In genomic region chr4:123558496-123558895, GRCm38 (mm10) we compare ENCODE assay signal across 21 mouse cellular contexts.
"Had no signal": no experiment of that assay in that cellular context is flagged by ENCODE, and none has a peak within 500 bp of the region (broad histone marks: within the 10 kb centered on the region; RNA-seq: fewer than 3 reads in every experiment).

No protein-coding gene starts in this region.

- H3K4me1 ChIP-seq: neural tube, embryonic 12.5 days; neural tube, embryonic 15.5 days had no signal

- ATAC-seq: inflammation-experienced regulatory T-cells, adult 6 months; intestine, embryonic 16.5 days; liver, postnatal 0 days; lung, postnatal 0 days; midbrain, embryonic 16.5 days had no signal

- H3K36me3 ChIP-seq: midbrain, embryonic 12.5 days; neural tube, embryonic 15.5 days had no signal

- H3K9ac ChIP-seq: liver, embryonic 14.5 days; liver, postnatal 0 days; lung, embryonic 14.5 days; midbrain, embryonic 12.5 days; neural tube, embryonic 12.5 days; neural tube, embryonic 15.5 days had no signal

- H3K27me3 ChIP-seq: midbrain, embryonic 12.5 days; neural tube, embryonic 12.5 days; neural tube, embryonic 15.5 days had no signal

- DNase-seq: kidney, adult 18-20 months; kidney, adult 9 months; kidney, postnatal 14 days; kidney, postnatal 4 days; liver, postnatal 0 days; lung, embryonic 14.5 days; lung, postnatal 4 days; retina, postnatal 1 day; right cerebral cortex, postnatal 25 days; thymus, adult 2 months; thymus, postnatal 14 days; thymus, postnatal 4 days had no signal

- H3K27ac ChIP-seq: liver, embryonic 14.5 days; midbrain, embryonic 12.5 days; neural tube, embryonic 12.5 days; neural tube, embryonic 15.5 days; stomach, postnatal 0 days had no signal

- H3K4me3 ChIP-seq: midbrain, embryonic 12.5 days; neural tube, embryonic 12.5 days; neural tube, embryonic 15.5 days had no signal

- H3K9me3 ChIP-seq: midbrain, embryonic 12.5 days; neural tube, embryonic 12.5 days; neural tube, embryonic 15.5 days had no signal

- H3K4me2 ChIP-seq: lung, embryonic 14.5 days; midbrain, embryonic 12.5 days; neural tube, embryonic 12.5 days; neural tube, embryonic 15.5 days had no signal
